In the genomic region with DNA sequence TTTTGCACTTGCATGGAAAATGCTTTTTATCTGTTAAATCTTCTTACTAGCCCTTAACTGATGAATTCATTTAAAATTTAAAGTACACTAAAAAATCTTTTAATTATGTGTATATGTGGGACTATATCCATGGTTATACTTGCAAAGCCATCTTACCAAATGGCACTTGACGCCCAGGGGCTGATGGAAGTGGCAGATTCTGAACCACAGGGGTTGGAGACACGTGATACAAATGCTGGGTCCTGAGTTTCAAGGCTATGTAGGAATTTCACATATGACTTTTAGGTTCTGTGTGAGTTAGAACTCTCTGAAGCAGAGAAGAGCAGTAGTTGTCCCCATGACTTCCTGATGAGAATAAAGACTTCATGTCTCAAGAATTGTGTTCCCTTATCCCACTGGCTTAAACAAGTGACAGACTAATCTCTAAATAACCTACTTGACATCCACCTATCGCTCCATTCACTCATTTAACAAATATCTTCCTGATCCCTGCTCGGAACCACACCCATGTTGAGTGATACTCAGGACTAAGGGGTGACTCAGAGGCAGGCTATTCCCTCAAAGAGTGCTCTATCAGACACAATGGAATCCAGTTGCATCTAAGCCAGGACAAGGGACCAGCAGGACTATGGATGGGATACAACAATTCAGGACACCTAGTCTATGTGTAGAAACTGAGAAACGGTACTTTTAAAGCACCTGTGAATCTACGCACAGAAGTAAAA, we compare ENCODE assay signal across 29 mouse cellular contexts. TPM values are rescaled to one million over a fixed set of nuclear protein-coding genes. Genes with fewer than 3 reads are reported as not detected.
DNase-seq lines count a peak whose midpoint lies in the region; ATAC-seq and TF ChIP-seq lines count a peak whose summit lies in the region.
"Had no signal": no experiment of that assay in that cellular context is flagged by ENCODE, and none has a peak within 500 bp of the region (broad histone marks: within the 10 kb centered on the region; RNA-seq: fewer than 3 reads in every experiment).

No protein-coding gene starts in this region.

- TF ChIP-seq CTCF in lung, postnatal 0 days (IDR thresholded peaks at IDR 0.05): no peak

- 71% methylated on average over 6 of the region's 6 CpGs for WGBS in lung, postnatal 0 days

- H3K27ac ChIP-seq in lung, postnatal 0 days (ENCODE audit: low read length): no peak overlapping the region
- H3K27ac ChIP-seq: embryonic facial prominence, embryonic 12.5 days; embryonic facial prominence, embryonic 15.5 days; forebrain, embryonic 12.5 days; forebrain, embryonic 15.5 days; heart, adult 2 months; hindbrain, embryonic 10.5 days; hindbrain, embryonic 13.5 days; intestine, embryonic 15.5 days had no signal

- H3K4me1 ChIP-seq in lung, postnatal 0 days (ENCODE audit: insufficient read depth, low read depth, low read length): no peaks in the 10 kb centered on the region
- H3K4me1 ChIP-seq: embryonic facial prominence, embryonic 12.5 days; intestine, embryonic 15.5 days had no signal

- H3K36me3 ChIP-seq in lung, postnatal 0 days (ENCODE audit: insufficient read depth, low read length): no peaks in the 10 kb centered on the region
- H3K36me3 ChIP-seq: embryonic facial prominence, embryonic 12.5 days; embryonic facial prominence, embryonic 15.5 days; forebrain, embryonic 12.5 days; forebrain, embryonic 15.5 days; G1E; hindbrain, embryonic 10.5 days; hindbrain, embryonic 13.5 days; intestine, embryonic 15.5 days had no signal

- H3K27me3 ChIP-seq in lung, postnatal 0 days (replicated peaks; ENCODE audit: insufficient read depth, low read length): no peaks in the 10 kb centered on the region
- H3K27me3 ChIP-seq: CH12.LX; embryonic facial prominence, embryonic 12.5 days; embryonic facial prominence, embryonic 15.5 days; forebrain, embryonic 12.5 days; forebrain, embryonic 15.5 days; hindbrain, embryonic 13.5 days; intestine, embryonic 15.5 days had no signal

- ATAC-seq in lung, postnatal 0 days: no peak
- ATAC-seq: forebrain, embryonic 15.5 days; hindbrain, embryonic 16.5 days; intestine, embryonic 15.5 days had no signal

- H3K4me3 ChIP-seq in lung, postnatal 0 days (ENCODE audit: low read depth, low read length): no peak overlapping the region
- H3K4me3 ChIP-seq: embryonic facial prominence, embryonic 12.5 days; embryonic facial prominence, embryonic 15.5 days; erythroblast, embryonic 14.5 days; forebrain, embryonic 12.5 days; forebrain, embryonic 15.5 days; heart, adult 2 months; hindbrain, embryonic 10.5 days; hindbrain, embryonic 13.5 days; intestine, embryonic 15.5 days had no signal

- peak; percentile 76 for TF ChIP-seq EP300 in lung, postnatal 0 days (IDR thresholded peaks at IDR 0.05)

- H3K4me2 ChIP-seq in lung, postnatal 0 days (replicated peaks; ENCODE audit: low read depth, low read length): no peak overlapping the region
- H3K4me2 ChIP-seq: embryonic facial prominence, embryonic 12.5 days; embryonic facial prominence, embryonic 15.5 days; forebrain, embryonic 12.5 days; forebrain, embryonic 15.5 days; heart, embryonic 11.5 days; hindbrain, embryonic 13.5 days; intestine, embryonic 15.5 days had no signal

- peak; percentile 8 for DNase-seq in cerebellum, adult 9-11 months
- no peak for DNase-seq in cerebellum, postnatal 4 days (ENCODE audit: low spot score in 2 of 2)
- no peak for DNase-seq in lung, postnatal 0 days (ENCODE audit: low spot score)
- no peak for DNase-seq in lung, postnatal 10 days
- peak; percentile 44 for DNase-seq in NIH3T3 (ENCODE audit: low read depth)
- DNase-seq in thymus, postnatal 0 days (ENCODE audit: low spot score): no peak
- no peak for DNase-seq in heart, adult 9 months (ENCODE audit: low spot score in 2 of 2)
- DNase-seq: adrenal gland, adult 2 months; adrenal gland, postnatal 14 days; cerebellum, adult 11 months; cerebellum, adult 8-10 months; cerebellum, postnatal 25 days; gastrocnemius, postnatal 25 days; heart, adult 2 months; heart, postnatal 36 days; kidney, adult 11 months had no signal

- H3K9ac ChIP-seq in lung, postnatal 0 days (replicated peaks; ENCODE audit: low read depth): no peak overlapping the region
- H3K9ac ChIP-seq: embryonic facial prominence, embryonic 12.5 days; embryonic facial prominence, embryonic 15.5 days; forebrain, embryonic 12.5 days; forebrain, embryonic 15.5 days; hindbrain, embryonic 13.5 days; intestine, embryonic 15.5 days had no signal

- no peaks in the 10 kb centered on the region for H3K9me3 ChIP-seq in lung, postnatal 0 days (ENCODE audit: low read length)
- H3K9me3 ChIP-seq: embryonic facial prominence, embryonic 12.5 days; embryonic facial prominence, embryonic 15.5 days; forebrain, embryonic 12.5 days; forebrain, embryonic 15.5 days; G1E; hindbrain, embryonic 10.5 days; hindbrain, embryonic 13.5 days; intestine, embryonic 15.5 days had no signal

RNA-seq across cellular contexts. Expression of a gene that starts 3.2 kb away (rescaled TPM):
- 16.6 and 17.9 TPM in 2 replicates for polyA plus RNA-seq in lung, postnatal 0 days (2015; fragmentation: Nextera tagmentation; extraction: Ambion mirVana)
- polyA plus RNA-seq in thymus, postnatal 0 days (2015; fragmentation: Nextera tagmentation; extraction: Ambion mirVana): 5.5 and 8.0 TPM in 2 replicates
- polyA plus RNA-seq: erythroblast, embryonic 14.5 days had no signal

RNA-seq across cellular contexts. Expression of a gene that starts 31.2 kb away (rescaled TPM):
- polyA plus RNA-seq in lung, postnatal 0 days (2015; fragmentation: Nextera tagmentation; extraction: Ambion mirVana): 1.9 and 2.4 TPM in 2 replicates
- polyA plus RNA-seq in thymus, postnatal 0 days (2015; fragmentation: Nextera tagmentation; extraction: Ambion mirVana): 0.36 and 0.40 TPM in 2 replicates
- polyA plus RNA-seq: erythroblast, embryonic 14.5 days; G1E had no signal

RNA-seq across cellular contexts. Expression of a gene that starts 60.0 kb away (rescaled TPM):
- polyA plus RNA-seq in lung, postnatal 0 days (2015; fragmentation: Nextera tagmentation; extraction: Ambion mirVana): 13.7 and 14.9 TPM in 2 replicates
- polyA plus RNA-seq in thymus, postnatal 0 days (2015; fragmentation: Nextera tagmentation; extraction: Ambion mirVana): 0.36 TPM in 1 of 2 replicates, not detected in the other
- polyA plus RNA-seq: adrenal gland, adult 2 months; cortical plate, adult 2 months; erythroblast, embryonic 14.5 days; forebrain, embryonic 12.5 days; forebrain, embryonic 15.5 days; G1E; heart, embryonic 11.5 days; hindbrain, embryonic 10.5 days; hindbrain, embryonic 13.5 days had no signal

Comparison
In these comparisons a context has a peak if more than half of its experiments do, and no peak if none do; other contexts are left out.
1. DNase-seq: peak in cerebellum, adult 9-11 months (single experiment) and NIH3T3 (single experiment); none in cerebellum, postnatal 4 days (0 of 2), lung, postnatal 0 days (single experiment), lung, postnatal 10 days (single experiment), thymus, postnatal 0 days (single experiment) and heart, adult 9 months (0 of 2).
2. RNA of a gene that starts 60.0 kb away (polyA plus RNA-seq): 13.7 to 14.9 TPM in lung, postnatal 0 days; 0.36 TPM in thymus, postnatal 0 days; every median in the first group is over 10 times any median in the second.